Mouse (Mus musculus): Measurements from ENCODE around the gene Cdkl4. TPM values are rescaled to one million over a fixed set of nuclear protein-coding genes. Genes with fewer than 3 reads are reported as not detected.
"Not testable (repeated sequence)": the region's sequence is repeated elsewhere in the genome, so short reads cannot be mapped to it uniquely, and the experiment has no call there.

The Cdkl4 gene
- polyA plus RNA-seq, 1 experiment from 2014 or later: 1.6 TPM

GRCm38 (mm10) chr17:80577214-80577613 is 399 bp downstream of the Cdkl4 start:
- ATAC-seq (replicated peaks; ENCODE audit: low FRiP score, low read depth) (peak; percentile 76), DNase-seq (ENCODE audit: low spot score) (peak; percentile 71)
- peak overlapping the region; percentile 94 for H3K4me2 ChIP-seq (ENCODE audit: low read length)
- H3K9ac ChIP-seq (ENCODE audit: low read depth, low read length): peak overlapping the region; percentile 59
- TF ChIP-seq CTCF (IDR thresholded peaks at IDR 0.05; ENCODE audit: low read depth): no peak
- H3K27me3 ChIP-seq (ENCODE audit: insufficient read depth, low read length): no peaks in the 10 kb centered on the region
- H3K4me3 ChIP-seq (replicated peaks; ENCODE audit: low read depth, low read length): peak overlapping the region; percentile 41
- H3K36me3 ChIP-seq (ENCODE audit: insufficient read depth, low read length): 0 out of 2 replicates have a peak, but pooled peaks cover 4% of the 10 kb centered on the region
- no peak overlapping the region for H3K27ac ChIP-seq
- H3K9me3 ChIP-seq (replicated peaks; ENCODE audit: low read length): no peaks in the 10 kb centered on the region
- peaks cover 3% of the 10 kb centered on the region; the same call in 1 of the 2 replicates for H3K4me1 ChIP-seq (replicated peaks; ENCODE audit: insufficient read depth, low read length)
- under 1% methylated on average over 30 of the region's 30 CpGs for WGBS

GRCm38 (mm10) chr17:80575008-80575407 is 2.6 kb downstream of the Cdkl4 start:
- Histone ChIP-seq H3K9me3 (replicated peaks; ENCODE audit: low read length) (no peaks in the 10 kb centered on the region), H3K4me3 (replicated peaks; ENCODE audit: low read depth, low read length) (no peak overlapping the region), H3K9ac (ENCODE audit: low read depth, low read length) (no peak overlapping the region), H3K36me3 (ENCODE audit: insufficient read depth, low read length) (no peaks in the 10 kb centered on the region), H3K4me2 (ENCODE audit: low read length) (no peak overlapping the region), H3K27ac (no peak overlapping the region), H3K4me1 (replicated peaks; ENCODE audit: insufficient read depth, low read length) (peaks cover 3% of the 10 kb centered on the region; the same call in 1 of the 2 replicates), H3K27me3 (ENCODE audit: insufficient read depth, low read length) (no peaks in the 10 kb centered on the region)
- no peak for TF ChIP-seq CTCF (IDR thresholded peaks at IDR 0.05; ENCODE audit: low read depth)
- 54% methylated on average over 7 of the region's 7 CpGs for WGBS
- DNase-seq (ENCODE audit: low spot score): no peak
- ATAC-seq (replicated peaks; ENCODE audit: low FRiP score, low read depth): no peak

GRCm38 (mm10) chr17:80574471-80574965 is 3.1 kb downstream of the Cdkl4 start:
- Histone ChIP-seq H3K4me3 (replicated peaks; ENCODE audit: low read depth, low read length) (no peak overlapping the region), H3K4me2 (ENCODE audit: low read length) (no peak overlapping the region), H3K27ac (no peak overlapping the region), H3K4me1 (replicated peaks; ENCODE audit: insufficient read depth, low read length) (peaks cover 3% of the 10 kb centered on the region; the same call in 1 of the 2 replicates), H3K9me3 (replicated peaks; ENCODE audit: low read length) (no peaks in the 10 kb centered on the region), H3K27me3 (ENCODE audit: insufficient read depth, low read length) (no peaks in the 10 kb centered on the region), H3K9ac (ENCODE audit: low read depth, low read length) (no peak overlapping the region), H3K36me3 (ENCODE audit: insufficient read depth, low read length) (no peaks in the 10 kb centered on the region)
- 87% methylated on average over 7 of the region's 7 CpGs for WGBS
- no peak for TF ChIP-seq CTCF (IDR thresholded peaks at IDR 0.05; ENCODE audit: low read depth)
- DNase-seq (ENCODE audit: low spot score) (no peak), ATAC-seq (replicated peaks; ENCODE audit: low FRiP score, low read depth) (no peak)

- ATAC-seq (replicated peaks; ENCODE audit: low FRiP score, low read depth) (no peak), DNase-seq (ENCODE audit: low spot score) (no peak)
- WGBS: 95% methylated on average over 13 of the region's 13 CpGs
- H3K4me3 ChIP-seq (replicated peaks; ENCODE audit: low read depth, low read length): no peak overlapping the region
- H3K27me3 ChIP-seq (ENCODE audit: insufficient read depth, low read length): no peaks in the 10 kb centered on the region
- no peak for TF ChIP-seq CTCF (IDR thresholded peaks at IDR 0.05; ENCODE audit: low read depth)
- H3K9me3 ChIP-seq (replicated peaks; ENCODE audit: low read length): no peaks in the 10 kb centered on the region
- H3K4me1 ChIP-seq (replicated peaks; ENCODE audit: insufficient read depth, low read length): peaks cover 3% of the 10 kb centered on the region; the same call in 1 of the 2 replicates
- H3K27ac ChIP-seq: no peak overlapping the region
- H3K36me3 ChIP-seq (ENCODE audit: insufficient read depth, low read length): no peaks in the 10 kb centered on the region
- no peak overlapping the region for H3K9ac ChIP-seq (ENCODE audit: low read depth, low read length)
- no peak overlapping the region for H3K4me2 ChIP-seq (ENCODE audit: low read length)
Measured at GRCm38 (mm10) chr17:80572187-80572935, 5.3 kb downstream of the Cdkl4 start.

GRCm38 (mm10) chr17:80571460-80571859 is 6.2 kb downstream of the Cdkl4 start:
- Histone ChIP-seq H3K9ac (ENCODE audit: low read depth, low read length) (no peak overlapping the region), H3K4me1 (replicated peaks; ENCODE audit: insufficient read depth, low read length) (no peaks in the 10 kb centered on the region), H3K27ac (no peak overlapping the region), H3K36me3 (ENCODE audit: insufficient read depth, low read length) (no peaks in the 10 kb centered on the region), H3K27me3 (ENCODE audit: insufficient read depth, low read length) (no peaks in the 10 kb centered on the region), H3K4me3 (replicated peaks; ENCODE audit: low read depth, low read length) (no peak overlapping the region), H3K9me3 (replicated peaks; ENCODE audit: low read length) (no peaks in the 10 kb centered on the region), H3K4me2 (ENCODE audit: low read length) (no peak overlapping the region)
- TF ChIP-seq CTCF (IDR thresholded peaks at IDR 0.05; ENCODE audit: low read depth): no peak
- ATAC-seq (replicated peaks; ENCODE audit: low FRiP score, low read depth): no peak
- DNase-seq (ENCODE audit: low spot score): no peak
- 92% methylated on average over 4 of the region's 4 CpGs for WGBS

GRCm38 (mm10) chr17:80569718-80570117 is 7.9 kb downstream of the Cdkl4 start:
- H3K4me3 ChIP-seq (replicated peaks; ENCODE audit: low read depth, low read length); H3K9me3 ChIP-seq (replicated peaks; ENCODE audit: low read length); H3K9ac ChIP-seq (ENCODE audit: low read depth, low read length); H3K4me1 ChIP-seq (replicated peaks; ENCODE audit: insufficient read depth, low read length); H3K27ac ChIP-seq; H3K36me3 ChIP-seq (ENCODE audit: insufficient read depth, low read length); H3K4me2 ChIP-seq (ENCODE audit: low read length); ATAC-seq (replicated peaks; ENCODE audit: low FRiP score, low read depth); DNase-seq (ENCODE audit: low spot score); H3K27me3 ChIP-seq (ENCODE audit: insufficient read depth, low read length): not testable (repeated sequence)
- peak; percentile 21; the same call in 1 of the 2 replicates for TF ChIP-seq CTCF (IDR thresholded peaks at IDR 0.05; ENCODE audit: low read depth)
- 98% methylated on average over 1 of the region's 2 CpGs for WGBS

All from kidney, postnatal 0 days (tissue).